Mouse (Mus musculus) left cerebral cortex, adult 8-10 months (tissue): ENCODE measurements at regions not wholly inside any gene's neighbourhood (a gene's known extent, or its start where the extent isn't known, plus 50 kb on each side); places are given as distances from the start of the nearest gene placed in this dataset.

ENCODE experiments used
- DNase-seq, 2 experiments: peaks; one replicate each; pipeline ENCODE4 v3.0.0; 2022; ENCODE audit warnings: low spot score in 2 of 2

DNA sequence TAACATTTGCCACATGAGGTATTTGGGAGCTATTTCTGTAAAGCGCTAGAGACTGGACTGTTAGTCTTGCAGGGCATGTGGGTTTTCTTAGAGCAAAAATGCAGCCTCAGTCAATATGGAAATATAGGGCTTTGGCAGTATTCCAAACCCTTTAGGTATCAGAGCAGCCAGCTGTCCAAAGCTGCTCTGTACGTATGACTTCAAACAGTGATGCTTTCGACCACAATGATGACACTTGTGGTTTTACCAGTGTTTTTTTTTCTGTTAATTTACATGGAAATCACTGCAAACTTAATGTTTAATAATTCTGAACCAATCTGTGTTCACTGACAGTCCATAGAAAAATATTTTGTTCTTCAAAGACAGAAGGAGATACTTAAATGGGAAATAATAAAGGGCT, 743.0 kb downstream of the Brinp3 start:
- DNase-seq: no peak

DNA sequence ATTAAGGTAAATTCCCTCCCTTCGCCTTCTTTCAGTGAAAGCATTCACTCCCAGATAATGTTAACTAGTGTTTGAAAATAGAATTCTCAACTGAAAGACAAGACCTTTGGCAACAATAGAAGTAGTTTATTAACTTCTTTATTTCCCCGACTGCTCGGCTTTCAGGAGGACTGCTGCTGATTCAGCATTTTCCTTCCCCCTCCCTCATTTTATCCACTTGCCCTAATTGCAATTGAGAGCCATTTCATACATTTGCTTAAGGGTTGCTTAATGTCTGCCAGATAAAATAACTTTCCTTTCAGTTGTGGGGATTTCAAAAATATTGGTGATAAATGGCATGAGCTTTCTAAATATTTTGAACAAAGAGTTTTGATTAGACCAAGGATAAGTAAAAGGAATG, 744.5 kb downstream of the Brinp3 start:
- no peak for DNase-seq

DNA sequence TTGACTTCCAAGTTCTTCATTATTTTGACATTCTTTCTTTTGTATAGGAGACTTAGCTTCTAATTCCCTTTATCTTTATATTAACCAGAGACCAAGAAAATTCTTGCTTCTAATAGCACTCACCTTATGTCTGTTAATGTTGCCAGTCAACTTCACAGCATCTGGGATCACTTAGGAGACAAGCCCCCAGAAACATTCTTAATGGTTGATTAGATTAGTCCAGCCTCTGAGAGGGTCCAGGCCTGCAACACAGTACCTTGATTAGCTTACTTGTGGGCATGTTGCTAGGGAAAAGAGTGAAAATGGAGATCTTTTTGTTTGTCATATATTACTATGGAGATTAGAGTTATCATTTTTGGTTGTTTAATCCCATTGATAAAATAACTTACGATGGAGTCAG, 778.8 kb downstream of the Brinp3 start:
- no peak for DNase-seq

DNA sequence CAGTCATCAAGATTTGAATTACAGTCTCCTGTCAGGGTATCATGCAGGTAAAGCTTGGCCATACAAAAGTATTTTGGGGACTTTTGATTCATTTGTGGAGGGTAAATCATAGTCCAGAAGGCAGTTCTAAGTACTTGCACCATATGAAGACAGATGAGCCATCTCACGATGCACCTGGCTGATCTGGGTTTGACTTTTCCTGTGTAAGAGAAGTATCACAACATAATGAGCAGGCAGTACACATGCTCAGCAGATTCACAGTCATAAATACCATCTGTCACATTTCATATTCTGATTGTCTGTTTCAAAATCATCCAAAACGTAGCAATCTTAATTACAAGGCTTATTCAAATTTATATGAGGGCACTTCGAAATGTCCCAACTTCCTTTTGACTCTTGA, 796.6 kb downstream of the Brinp3 start:
- no peak for DNase-seq

DNA sequence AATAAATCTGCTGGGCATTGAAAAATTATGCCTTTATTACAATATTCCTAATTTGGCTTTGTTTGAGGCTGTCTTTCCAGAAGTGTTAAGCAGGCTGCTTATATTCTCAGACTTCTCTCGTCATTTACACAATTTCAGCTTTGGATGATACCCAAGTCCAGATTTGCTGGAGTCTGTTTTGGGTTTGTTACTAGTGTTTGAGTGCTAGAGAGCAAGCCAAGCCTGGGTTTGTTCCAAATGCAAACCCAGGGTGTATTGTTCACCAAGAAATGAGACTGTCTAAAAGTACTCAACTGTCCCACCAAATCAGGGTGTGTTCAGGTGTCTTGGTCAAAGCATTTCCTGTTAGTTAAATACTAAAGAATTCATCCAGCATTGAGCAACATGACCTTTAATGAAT, 814.7 kb downstream of the Brinp3 start:
- DNase-seq: no peak

DNA sequence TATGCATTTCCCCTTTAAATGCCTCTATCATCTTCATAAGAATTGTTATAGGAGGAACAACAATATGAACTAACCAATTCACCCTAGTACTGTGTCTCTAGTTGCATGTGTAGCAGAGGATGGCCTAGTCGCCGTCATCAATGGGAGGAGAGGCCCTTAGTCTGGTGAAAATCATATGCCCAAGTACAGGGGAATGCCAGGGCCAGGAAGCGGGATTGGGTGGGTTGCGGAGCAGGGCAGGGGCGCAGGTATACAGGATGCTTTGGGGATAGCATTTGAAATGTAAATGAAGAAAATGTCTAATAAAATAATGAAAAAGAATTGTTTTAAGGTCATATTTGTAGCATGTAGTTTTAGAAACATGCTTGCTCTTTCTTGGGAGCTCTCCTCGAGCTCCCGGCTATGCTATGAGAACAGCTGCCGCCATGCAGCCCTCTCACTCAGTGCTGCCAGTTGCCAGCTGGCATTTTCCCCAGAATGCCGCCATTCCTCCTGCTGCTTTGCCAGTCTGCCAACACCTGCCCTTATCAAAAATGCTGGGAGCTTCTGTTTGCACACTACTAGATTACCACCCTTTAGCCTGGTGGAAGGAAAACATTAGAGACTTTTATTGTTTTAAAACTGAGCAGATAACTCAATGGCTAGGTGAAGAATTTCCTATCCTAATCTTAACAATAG, 848.9 kb downstream of the Brinp3 start:
- DNase-seq: peak; percentile 6 to 70

DNA sequence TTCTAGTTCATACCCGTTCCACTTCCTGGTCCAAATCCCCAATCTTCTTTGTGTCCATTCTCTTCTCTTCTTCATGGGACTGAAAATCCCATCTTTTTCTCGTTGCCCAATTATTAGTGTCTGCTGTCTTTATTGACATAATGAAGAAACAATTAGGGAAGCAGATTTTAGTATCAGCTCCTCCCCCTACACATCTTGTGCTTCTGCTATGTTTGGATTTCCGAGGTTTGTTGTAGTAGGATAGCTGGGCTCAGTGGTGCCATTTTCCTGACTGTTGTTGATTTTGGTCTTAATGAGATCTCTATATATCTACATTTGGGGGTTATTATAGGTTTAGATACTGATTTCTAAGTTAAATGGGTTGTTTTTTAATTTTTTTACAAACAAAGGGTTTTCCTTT, 849.5 kb downstream of the Brinp3 start:
- DNase-seq: no peak
